Mouse (Mus musculus): ENCODE data around the gene Arsa.

Arsa gene

DNA sequence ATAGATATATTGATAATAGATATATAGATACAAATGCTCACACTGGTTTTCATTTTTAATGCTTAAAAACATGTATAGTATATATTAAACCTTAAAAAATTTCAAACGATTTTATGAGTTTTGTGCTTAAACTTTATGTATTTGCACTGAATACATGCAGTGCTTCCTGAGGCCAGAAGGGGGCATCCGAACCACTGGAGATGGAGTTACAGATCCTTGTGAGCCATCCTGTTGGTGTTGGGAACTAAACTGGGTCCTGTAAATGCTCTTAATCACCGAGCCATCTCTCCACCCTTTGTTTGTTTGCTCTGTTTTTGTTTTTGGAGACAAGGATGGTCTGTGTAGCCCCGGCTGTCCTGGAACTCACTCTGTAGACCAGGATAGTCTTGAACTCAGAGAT, 17.7 kb upstream of the Arsa start:
- DNase-seq = no peak

- DNase-seq = no peak
These were observed 11.4 kb upstream of the Arsa start for GRCm38 (mm10) chr15:89488611-89489117.

DNA sequence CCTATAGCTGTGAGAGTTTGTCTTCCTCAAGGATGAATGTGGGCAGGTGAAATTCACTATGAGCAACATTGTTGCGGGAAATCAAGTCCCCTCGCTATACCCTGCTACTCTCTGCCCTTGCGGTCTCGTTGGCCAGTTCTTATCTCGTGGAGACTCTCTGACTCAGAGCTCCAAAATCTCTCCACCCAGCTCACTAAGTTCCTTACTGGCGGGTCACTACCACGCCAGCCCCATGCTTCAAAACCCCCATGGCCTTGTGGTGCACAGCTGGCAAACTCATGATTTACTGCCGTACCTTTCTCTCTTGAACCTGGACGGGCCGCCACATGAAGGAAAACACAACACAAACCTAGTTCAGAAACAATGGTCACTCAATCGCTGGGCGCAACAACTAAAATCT, 11.0 kb upstream of the Arsa start:
- DNase-seq = no peak

DNA sequence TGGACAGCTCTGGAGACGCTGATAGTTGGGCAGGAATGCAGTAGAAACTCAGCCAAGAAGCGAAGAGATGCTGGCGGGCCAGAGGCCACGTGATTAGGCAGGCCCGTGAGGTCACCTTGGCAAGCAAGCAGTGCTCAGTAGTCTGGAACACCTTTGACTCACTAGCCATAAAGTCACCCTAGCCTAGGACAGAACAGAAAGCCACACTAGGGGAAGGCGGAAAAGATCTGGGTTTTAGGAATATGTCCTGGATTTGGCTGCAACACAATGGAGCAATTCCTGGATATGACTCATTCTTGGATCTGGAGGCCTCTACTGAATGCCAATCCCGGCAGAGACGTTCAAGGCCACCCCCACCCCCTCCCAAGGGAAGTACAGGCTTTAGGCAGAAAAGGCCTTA, 3.4 kb upstream of the Arsa start:
- DNase-seq = no peak

- DNase-seq = no peak
These were observed 1.4 kb upstream of the Arsa start for GRCm38 (mm10) chr15:89478622-89479021.

DNA sequence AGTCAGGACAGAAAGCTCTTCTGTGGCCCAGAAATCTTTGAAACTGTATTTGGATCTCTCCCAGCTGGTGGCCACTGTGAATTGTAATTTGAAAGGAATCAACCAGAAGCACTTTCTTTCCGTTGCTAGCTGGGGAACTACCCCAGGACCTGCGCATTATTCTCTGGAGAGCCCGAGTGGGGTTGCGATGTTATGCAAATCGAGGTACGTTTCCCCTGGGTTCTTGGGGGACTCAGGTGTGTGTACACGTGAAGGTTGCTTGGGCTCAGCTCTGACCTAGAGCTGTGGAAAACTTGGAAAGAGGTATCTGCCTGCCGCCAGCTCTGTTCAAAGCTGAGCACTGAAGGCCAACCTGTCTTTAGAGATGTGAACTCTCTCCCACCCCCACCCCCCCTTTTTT, 581 bp upstream of the Arsa start:
- no peak for DNase-seq

DNA sequence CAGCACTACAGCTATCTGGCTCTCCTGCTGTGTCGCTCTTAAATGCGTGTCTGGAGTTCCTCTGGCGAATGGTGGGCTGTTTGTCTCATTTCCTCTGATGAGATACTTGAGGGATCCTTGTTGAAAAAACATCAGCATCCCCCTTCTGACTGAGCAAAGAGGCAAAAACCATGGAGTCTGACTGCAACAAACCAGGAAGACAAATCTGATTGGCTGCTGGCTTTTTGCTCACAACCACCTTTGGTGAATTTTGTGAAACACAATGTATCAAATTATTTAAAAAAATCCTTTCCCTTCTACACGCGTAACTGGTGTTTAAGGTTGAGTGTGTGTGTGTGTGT, 780 bp downstream of the Arsa start:
- no peak for DNase-seq

DNA sequence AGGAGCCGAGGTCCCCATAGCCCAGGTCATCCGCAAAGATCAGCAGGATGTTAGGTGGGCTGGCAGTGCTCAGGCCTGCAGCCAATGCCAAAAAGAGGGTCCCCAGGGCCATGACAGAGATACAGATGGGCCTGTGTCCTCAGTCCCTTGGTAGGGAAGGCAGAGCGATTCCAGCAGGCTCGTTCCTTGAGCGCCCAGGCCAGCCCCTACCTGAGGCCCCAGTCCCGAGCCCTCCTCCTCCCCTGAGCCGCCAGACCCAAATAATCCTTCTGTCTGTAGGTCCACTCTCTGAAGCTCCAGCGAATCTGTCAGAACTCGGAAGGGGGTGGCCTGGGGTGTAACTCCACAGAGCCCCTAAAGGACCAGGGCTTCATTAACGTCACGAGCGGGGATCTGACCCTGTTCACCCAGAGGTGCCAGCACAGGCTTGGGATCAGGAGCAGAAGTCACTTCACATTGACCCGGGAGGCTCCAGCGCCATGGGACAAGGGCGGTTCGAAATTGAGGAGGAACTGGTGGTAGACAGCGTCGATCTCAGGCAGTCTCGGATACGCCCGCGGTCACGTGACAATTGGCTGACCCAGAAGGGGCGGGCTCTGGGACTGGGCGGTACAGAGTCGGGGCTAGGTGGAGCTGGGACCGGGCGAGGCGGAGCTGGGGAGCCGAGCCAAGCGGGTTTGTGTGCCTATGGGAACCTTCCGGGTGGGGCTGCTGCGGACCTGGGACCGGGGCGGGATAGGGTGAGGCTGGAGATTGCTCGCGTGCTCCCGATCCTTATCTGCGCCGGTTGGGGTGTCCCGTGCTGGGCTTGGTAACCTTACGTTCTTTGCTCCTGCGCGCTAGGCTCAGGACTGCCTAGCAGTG, 1.4 kb downstream of the Arsa start:
- DNase-seq = peak; percentile 90 to 92

GRCm38 (mm10) chr15:89475293-89475600, 2.0 kb downstream of the Arsa start:
- no peak for DNase-seq

DNA sequence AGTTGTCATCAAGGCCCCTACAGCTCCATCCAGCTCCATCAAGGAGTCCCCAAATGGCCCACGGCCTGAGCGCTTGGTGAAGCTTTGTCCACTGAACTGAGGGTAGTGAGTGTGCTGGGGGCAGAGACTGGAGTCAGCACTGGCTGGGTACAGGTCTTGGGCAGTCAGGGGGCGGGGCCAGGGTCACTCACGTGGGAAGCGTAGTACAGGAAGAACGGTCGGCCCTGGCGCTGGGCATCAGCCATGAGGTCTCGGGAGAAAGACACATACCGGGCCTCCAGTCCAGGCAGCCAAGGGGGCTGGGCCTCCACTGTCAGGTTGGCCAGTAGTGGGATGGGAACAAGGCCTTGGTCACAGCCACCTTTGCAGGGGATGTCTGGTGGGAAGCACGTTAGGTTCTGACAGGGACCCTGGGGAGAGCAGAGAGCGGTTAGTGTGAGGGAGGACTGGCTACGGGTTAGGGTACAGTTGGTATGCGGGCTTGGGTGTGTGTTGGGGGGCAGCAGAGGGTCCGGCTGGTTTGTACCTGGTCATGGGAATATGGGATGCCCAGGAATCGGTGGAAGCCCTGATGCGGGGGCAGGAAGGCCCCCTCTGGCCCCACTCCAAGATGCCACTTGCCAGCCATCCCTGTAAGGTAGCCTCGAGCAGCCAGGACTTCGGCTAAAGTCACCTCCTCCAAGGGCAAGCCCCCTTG, 2.5 kb downstream of the Arsa start:
- DNase-seq = no peak

DNA sequence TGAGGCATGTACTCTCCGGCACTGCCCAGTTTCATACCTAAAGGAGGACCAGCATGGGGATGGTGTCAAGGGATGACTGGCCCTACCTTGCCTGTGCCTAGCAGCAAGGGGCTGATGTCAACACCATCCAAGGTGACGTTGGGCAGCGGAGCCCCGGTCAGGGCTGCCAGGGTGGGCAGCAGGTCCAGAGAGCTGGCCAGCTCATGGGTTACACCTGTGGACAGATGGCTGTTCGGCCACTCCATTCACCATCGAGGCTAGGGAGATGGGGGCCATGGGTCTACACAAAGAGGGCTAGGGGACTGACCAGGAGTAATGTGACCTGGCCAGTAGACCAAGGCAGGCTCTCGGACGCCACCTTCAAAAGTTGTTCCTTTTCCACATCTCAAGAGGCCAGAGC, 3.3 kb downstream of the Arsa start:
- DNase-seq = no peak

DNA sequence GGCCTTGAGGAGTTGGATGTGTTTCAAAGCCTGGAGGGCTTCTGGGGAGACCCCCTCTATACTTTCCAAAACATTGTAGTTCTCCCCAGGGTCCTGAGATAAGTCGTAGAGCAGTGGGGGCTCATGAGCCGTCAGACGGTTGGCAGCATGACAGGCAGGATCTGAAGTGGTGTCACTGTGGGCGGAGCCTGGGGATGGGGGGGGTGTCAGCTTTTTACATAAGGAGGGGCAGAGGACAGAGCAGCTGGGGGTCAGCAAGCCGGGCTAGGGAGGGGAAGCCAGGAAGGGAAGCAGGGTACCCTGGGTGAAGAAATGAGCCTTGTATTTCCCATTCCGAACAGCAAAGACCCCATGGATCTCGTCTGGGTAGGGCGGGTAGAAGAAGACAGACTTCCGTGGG, 3.9 kb downstream of the Arsa start:
- no peak for DNase-seq

GRCm38 (mm10) chr15:89471476-89471875, 5.7 kb downstream of the Arsa start:
- DNase-seq = no peak

GRCm38 (mm10) chr15:89468577-89468976, 8.6 kb downstream of the Arsa start:
- DNase-seq = no peak

- no peak for DNase-seq
These were observed 12.2 kb downstream of the Arsa start for GRCm38 (mm10) chr15:89465052-89465451.

DNA sequence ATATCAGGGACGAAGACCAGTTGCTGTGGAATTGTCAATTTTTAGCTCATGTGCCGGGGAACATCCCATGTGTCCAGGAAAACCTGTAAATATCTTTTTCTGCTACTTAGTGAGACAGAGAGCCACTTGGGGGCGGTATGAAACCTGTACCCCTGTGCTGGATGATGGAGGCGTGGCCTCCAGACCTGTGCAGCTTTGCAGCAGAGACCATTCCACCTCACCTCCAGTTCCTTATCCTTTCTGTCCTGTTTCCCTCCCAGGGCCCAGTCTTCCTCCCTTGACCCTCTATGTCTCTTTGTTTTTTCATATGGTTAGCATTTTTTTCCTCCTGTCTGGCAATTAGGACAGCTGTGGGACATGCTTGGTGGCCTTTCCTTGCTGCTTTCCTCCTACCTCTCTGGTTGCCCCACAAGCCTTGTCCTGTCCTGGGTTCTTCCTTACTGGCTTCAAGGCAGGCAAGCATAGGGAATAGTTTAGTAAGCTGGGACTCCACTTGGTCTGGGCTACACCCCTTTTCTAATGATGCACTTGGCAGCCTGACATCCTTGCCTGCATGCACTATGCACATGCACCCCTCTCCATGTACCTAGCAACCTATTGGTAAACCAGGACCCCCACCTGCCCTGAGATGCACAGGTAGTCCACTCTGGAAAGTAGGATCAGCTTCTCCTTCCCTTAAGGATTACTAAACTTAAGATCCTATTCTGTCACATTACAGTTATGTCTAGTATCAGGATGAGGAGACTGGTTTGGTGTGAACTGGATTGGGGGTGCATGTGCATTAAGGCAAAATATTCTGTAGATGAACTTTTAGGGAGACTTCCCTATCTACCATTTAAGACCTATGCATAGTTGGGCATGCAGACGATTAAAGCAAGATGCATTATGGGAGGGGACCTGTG, 13.6 kb downstream of the Arsa start:
- DNase-seq = no peak

GRCm38 (mm10) chr15:89462176-89462575, 15.0 kb downstream of the Arsa start:
- no peak for DNase-seq

GRCm38 (mm10) chr15:89461321-89461720, 15.9 kb downstream of the Arsa start:
- no peak for DNase-seq

DNA sequence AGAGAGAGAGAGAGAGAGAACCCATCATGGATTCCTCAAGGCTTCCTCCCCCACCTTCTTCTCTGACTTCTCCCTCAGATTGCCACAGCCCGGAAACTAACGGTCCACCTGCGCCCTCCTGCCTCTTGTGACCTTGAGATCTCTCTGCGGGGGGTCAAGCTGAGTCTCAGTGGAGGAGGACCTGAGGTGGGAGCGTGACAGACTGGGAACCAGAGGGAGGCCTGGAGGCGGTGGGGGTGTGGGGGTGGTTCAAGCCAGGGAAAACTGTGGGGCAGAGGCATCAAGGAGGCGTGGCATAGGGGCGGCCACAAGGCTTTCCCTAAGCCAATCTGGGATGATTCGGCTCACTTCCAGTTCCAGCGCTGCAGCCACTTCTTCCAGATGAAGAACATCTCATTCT, 16.9 kb downstream of the Arsa start:
- DNase-seq = no peak

DNA sequence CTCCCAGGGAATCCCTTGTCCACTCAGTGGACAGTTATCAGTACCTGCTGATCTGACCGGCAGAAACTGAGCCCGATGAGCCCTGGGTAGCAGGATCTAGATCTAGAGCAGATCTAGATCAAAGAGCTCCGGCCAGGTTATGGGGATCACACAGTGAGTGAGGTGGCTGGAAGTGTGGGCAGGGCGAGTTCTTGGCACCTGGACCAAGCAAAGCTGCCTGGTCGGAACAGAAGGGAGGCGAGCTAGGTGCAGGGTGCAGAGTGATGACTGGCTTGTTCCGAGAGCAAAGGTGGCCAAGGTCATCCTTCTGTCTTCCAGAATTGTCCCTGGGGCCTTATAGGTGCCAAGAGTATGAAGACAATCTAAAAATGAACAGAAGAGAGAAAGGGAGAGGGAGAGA, 17.4 kb downstream of the Arsa start:
- DNase-seq = no peak

- no peak for DNase-seq
These were observed 18.3 kb downstream of the Arsa start for GRCm38 (mm10) chr15:89458942-89459341.

- DNase-seq = no peak
These were observed 21.6 kb downstream of the Arsa start for GRCm38 (mm10) chr15:89455642-89456041.

- no peak for DNase-seq
These were observed 22.4 kb downstream of the Arsa start for GRCm38 (mm10) chr15:89454857-89455256.
